Mouse (Mus musculus) MEL (cell line): ENCODE data around the gene Mfsd9. TPM values are rescaled to one million over a fixed set of nuclear protein-coding genes. Genes with fewer than 3 reads are reported as not detected.
"Not testable (repeated sequence)": the region's sequence is repeated elsewhere in the genome, so short reads cannot be mapped to it uniquely, and the experiment has no call there.

Experiments used
- DNase-seq: peaks from one replicate; pipeline ENCODE4 v3.0.0; 2011; ENCODE audit warnings: low read depth, low spot score
- H3K27ac ChIP-seq: 2 replicates; pipeline ENCODE4 v1.5.1; 2012; ENCODE audit warnings: low read depth, mild to moderate bottlenecking, control low read depth, low read length, moderate library complexity; ENCODE audit not compliant: control insufficient read depth
- H3K27me3 ChIP-seq, 2 experiments: fragments of 150-350 bp in 1 of 2; sonication (generic) in 1 of 2; 2 replicates each; pipeline ENCODE4 v1.6.1; 2012; ENCODE audit warnings: low read length in 2 of 2, mild to moderate bottlenecking in 2 of 2, improper control_type of control experiment in 1 of 2, moderate library complexity in 1 of 2; ENCODE audit not compliant: insufficient read depth in 2 of 2, control insufficient read depth in 1 of 2
- H3K36me3 ChIP-seq, 2 experiments: 2 replicates each; pipeline ENCODE4 v1.6.1; 2012 to 2014; ENCODE audit warnings: low read length in 2 of 2, improper control_type of control experiment in 1 of 2, inconsistent platforms in 1 of 2, mild to moderate bottlenecking in 1 of 2; ENCODE audit not compliant: insufficient read depth in 2 of 2, control insufficient read depth in 1 of 2
- H3K4me1 ChIP-seq, 2 experiments: fragments of 150-350 bp in 1 of 2; sonication (generic) in 1 of 2; 2 replicates each; pipeline ENCODE4 v1.6.1; 2012; ENCODE audit warnings: low read length in 2 of 2, improper control_type of control experiment in 1 of 2, mild to moderate bottlenecking in 1 of 2; ENCODE audit not compliant: insufficient read depth in 2 of 2, control insufficient read depth in 1 of 2
- H3K4me3 ChIP-seq, 2 experiments: fragments of 150-350 bp in 1 of 2; sonication (generic) in 1 of 2; 2 replicates each; pipeline ENCODE4 v1.5.1; 2012; ENCODE audit warnings: low read depth in 2 of 2, low read length in 2 of 2, mild to moderate bottlenecking in 2 of 2, moderate library complexity in 2 of 2, control low read depth in 1 of 2, improper control_type of control experiment in 1 of 2; ENCODE audit not compliant: control insufficient read depth in 1 of 2, insufficient read depth in 1 of 2
- H3K79me2 ChIP-seq: 2 replicates; pipeline ENCODE4 v1.6.1; 2012; ENCODE audit warnings: mild to moderate bottlenecking, low read length, moderate library complexity; ENCODE audit not compliant: control insufficient read depth, poor library complexity, insufficient read depth
- H3K9ac ChIP-seq: 2 replicates; pipeline ENCODE4 v1.6.1; 2012; ENCODE audit warnings: low read depth, mild to moderate bottlenecking, control low read depth, low read length, moderate library complexity; ENCODE audit not compliant: control insufficient read depth, poor library complexity, severe bottlenecking
- H3K9me3 ChIP-seq: fragments of 150-350 bp; sonication (generic); replicated peaks from 2 replicates; pipeline ENCODE4 v1.6.1; 2012; ENCODE audit warnings: mild to moderate bottlenecking, low read length, improper control_type of control experiment, moderate library complexity; ENCODE audit not compliant: insufficient read depth
- BHLHE40 ChIP-seq: IDR thresholded peaks from 2 replicates; pipeline ENCODE4 v1.6.1; 2012; ENCODE audit warnings: low read depth, mild to moderate bottlenecking, inconsistent platforms, low read length, improper control_type of control experiment, borderline replicate concordance
- CHD1 ChIP-seq: IDR thresholded peaks from 2 replicates; pipeline ENCODE4 v1.6.1; 2012; ENCODE audit warnings: low read depth, mild to moderate bottlenecking, inconsistent platforms, low read length, improper control_type of control experiment
- CHD2 ChIP-seq: IDR thresholded peaks from 2 replicates; pipeline ENCODE4 v1.6.1; 2011; ENCODE audit warnings: low read length, improper control_type of control experiment
- CTCF ChIP-seq, 3 experiments: IDR thresholded peaks in 2 of 3; conservative IDR thresholded peaks in 1 of 3; 2 replicates each; pipeline ENCODE4 v1.5.1; 2011 to 2012; ENCODE audit warnings: low read length in 3 of 3, low read depth in 2 of 3, mild to moderate bottlenecking in 2 of 3, improper control_type of control experiment in 1 of 3, inconsistent platforms in 1 of 3, mixed read lengths in 1 of 3, moderate library complexity in 1 of 3; ENCODE audit not compliant: control insufficient read depth in 1 of 3, insufficient read depth in 1 of 3, poor library complexity in 1 of 3, severe bottlenecking in 1 of 3
- ETS1 ChIP-seq: IDR thresholded peaks from 2 replicates; pipeline ENCODE4 v1.6.1; 2012; ENCODE audit warnings: low read depth, mild to moderate bottlenecking, inconsistent platforms, low read length, improper control_type of control experiment, moderate library complexity
- GABPA ChIP-seq: IDR thresholded peaks from 2 replicates; pipeline ENCODE4 v1.6.1; 2012; ENCODE audit warnings: low read depth, mild to moderate bottlenecking, inconsistent platforms, low read length, improper control_type of control experiment, moderate library complexity
- GATA1 ChIP-seq: IDR thresholded peaks from 2 replicates; pipeline ENCODE4 v1.6.1; 2011; ENCODE audit warnings: low read depth, low read length, improper control_type of control experiment
- MAX ChIP-seq: IDR thresholded peaks from 2 replicates; pipeline ENCODE4 v1.6.1; 2011; ENCODE audit warnings: low read length, improper control_type of control experiment
- MAZ ChIP-seq: IDR thresholded peaks from 2 replicates; pipeline ENCODE4 v1.6.1; 2012; ENCODE audit warnings: low read depth, mild to moderate bottlenecking, inconsistent platforms, low read length, improper control_type of control experiment
- MEF2A ChIP-seq: IDR thresholded peaks from 2 replicates; pipeline ENCODE4 v1.6.1; 2014; ENCODE audit warnings: low read depth, mild to moderate bottlenecking, inconsistent platforms, low read length, improper control_type of control experiment; ENCODE audit not compliant: poor library complexity, insufficient replicate concordance, severe bottlenecking; ENCODE audit errors: extremely low read depth
- MXI1 ChIP-seq: IDR thresholded peaks from 2 replicates; pipeline ENCODE4 v1.6.1; 2011; ENCODE audit warnings: mild to moderate bottlenecking, low read depth, low read length, improper control_type of control experiment
- MYB ChIP-seq: IDR thresholded peaks from 2 replicates; pipeline ENCODE4 v1.6.1; 2011; ENCODE audit warnings: mild to moderate bottlenecking, low read depth, low read length, improper control_type of control experiment
- RAD21 ChIP-seq: IDR thresholded peaks from 2 replicates; pipeline ENCODE4 v1.6.1; 2011; ENCODE audit warnings: mild to moderate bottlenecking, low read depth, low read length, improper control_type of control experiment
- RCOR1 ChIP-seq: IDR thresholded peaks from 2 replicates; pipeline ENCODE4 v1.6.1; 2012; ENCODE audit warnings: low read depth, mild to moderate bottlenecking, inconsistent platforms, low read length, improper control_type of control experiment
- SIN3A ChIP-seq: IDR thresholded peaks from 2 replicates; pipeline ENCODE4 v1.6.1; 2012; ENCODE audit warnings: low read length, improper control_type of control experiment, inconsistent platforms
- TCF12 ChIP-seq: IDR thresholded peaks from 2 replicates; pipeline ENCODE4 v1.6.1; 2014; ENCODE audit warnings: low read depth, mild to moderate bottlenecking, inconsistent platforms, low read length, improper control_type of control experiment, moderate library complexity
- UBTF ChIP-seq: IDR thresholded peaks from 2 replicates; pipeline ENCODE4 v1.6.1; 2012; ENCODE audit warnings: low read depth, mild to moderate bottlenecking, inconsistent platforms, low read length, improper control_type of control experiment, moderate library complexity, borderline replicate concordance; ENCODE audit not compliant: insufficient read depth
- USF2 ChIP-seq, 2 experiments: IDR thresholded peaks; 2 replicates each; pipeline ENCODE4 v1.6.1; 2011 to 2012; ENCODE audit warnings: improper control_type of control experiment in 2 of 2, low read length in 2 of 2, borderline replicate concordance in 1 of 2, inconsistent platforms in 1 of 2, low read depth in 1 of 2, mild to moderate bottlenecking in 1 of 2; ENCODE audit not compliant: insufficient read depth in 1 of 2
- ZMIZ1 ChIP-seq: IDR thresholded peaks from 2 replicates; pipeline ENCODE4 v1.6.1; 2012; ENCODE audit warnings: low read depth, mild to moderate bottlenecking, inconsistent platforms, low read length, improper control_type of control experiment, moderate library complexity
- polyA plus RNA-seq, 2 experiments: library from polyadenylated mRNA; stranded (reverse) in 1 of 2; unstranded in 1 of 2; fragments of >175 nt in 1 of 2; fragments of >200 nt in 1 of 2; gene quantifications; 2 replicates each; pipeline versions ENCODE4 v1.2.1 to v1.2.4; 2012; ENCODE audit warnings: low replicate concordance in 2 of 2, low read depth in 1 of 2; ENCODE audit not compliant: insufficient read length in 2 of 2, insufficient read depth in 1 of 2, missing spikeins in 1 of 2
- total RNA-seq: library from RNA; depleted of rRNA; stranded (reverse); fragments of 300-350 nt; gene quantifications from 2 replicates; pipeline ENCODE4 v1.2.3, GENCODE M21; 2012

Gene Mfsd9
- total and polyA plus RNA-seq, 3 experiments: 1.0 to 1.4 TPM; not detected in 1

- H3K27ac ChIP-seq, H3K9ac ChIP-seq, H3K4me1 ChIP-seq, H3K36me3 ChIP-seq, H3K9me3 ChIP-seq, H3K79me2 ChIP-seq, H3K4me3 ChIP-seq, H3K27me3 ChIP-seq: not testable (repeated sequence)
- DNase-seq: peak; percentile 61
Observed at GRCm38 (mm10) chr1:40738246-40738645, 52.2 kb downstream of the Mfsd9 start.

DNA sequence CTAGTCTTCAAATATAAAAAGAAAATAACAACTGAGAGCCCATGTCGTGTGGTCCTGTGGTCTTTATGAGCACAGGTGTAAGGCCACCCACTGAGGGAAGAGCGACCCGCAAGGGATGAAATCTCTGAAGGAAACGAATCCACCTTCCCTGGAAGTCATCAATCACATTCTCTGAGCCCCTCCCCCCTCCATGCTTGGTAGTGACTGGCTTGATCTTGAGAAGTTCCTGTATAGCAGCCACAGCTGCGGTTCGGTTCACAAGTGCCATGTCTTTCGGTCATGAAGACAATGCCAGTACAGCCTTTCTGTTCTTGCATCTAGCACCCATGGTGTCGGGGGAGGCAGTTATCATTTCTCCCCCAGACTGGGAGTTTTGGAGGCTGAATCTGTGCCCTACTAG lies 52.8 kb downstream of the Mfsd9 start:
- TF ChIP-seq SIN3A (no peak), CHD1 (no peak), CTCF (IDR thresholded peaks at IDR 0.05 in 2 of 3, conservative IDR thresholded peaks at IDR 0.05 in 1 of 3; ENCODE audit: control insufficient read depth in 1 of 3, insufficient read depth in 1 of 3, low read depth in 2 of 3, low read length in 3 of 3, poor library complexity in 1 of 3, severe bottlenecking in 1 of 3) (no peak), ETS1 (no peak), MXI1 (no peak), USF2 (IDR thresholded peaks at IDR 0.05; ENCODE audit: borderline replicate concordance in 1 of 2, insufficient read depth in 1 of 2, low read depth in 1 of 2, low read length in 2 of 2) (no peak), GABPA (no peak), ZMIZ1 (no peak), GATA1 (no peak), BHLHE40 (no peak), MEF2A (no peak), MAX (no peak), RCOR1 (no peak), MYB (no peak), RAD21 (no peak), UBTF (no peak), CHD2 (no peak), MAZ (no peak), TCF12 (no peak)
- no peaks in the 10 kb centered on the region for H3K27me3 ChIP-seq
- H3K36me3 ChIP-seq: no peaks in the 10 kb centered on the region
- no peak for DNase-seq
- H3K79me2 ChIP-seq: no peaks in the 10 kb centered on the region
- no peak overlapping the region for H3K27ac ChIP-seq
- no peaks in the 10 kb centered on the region for H3K9me3 ChIP-seq
- H3K4me1 ChIP-seq: no peaks in the 10 kb centered on the region
- no peak overlapping the region for H3K9ac ChIP-seq
- H3K4me3 ChIP-seq: no peak overlapping the region
